40 mouse cellular contexts compared by ENCODE assay signal in the genomic region with DNA sequence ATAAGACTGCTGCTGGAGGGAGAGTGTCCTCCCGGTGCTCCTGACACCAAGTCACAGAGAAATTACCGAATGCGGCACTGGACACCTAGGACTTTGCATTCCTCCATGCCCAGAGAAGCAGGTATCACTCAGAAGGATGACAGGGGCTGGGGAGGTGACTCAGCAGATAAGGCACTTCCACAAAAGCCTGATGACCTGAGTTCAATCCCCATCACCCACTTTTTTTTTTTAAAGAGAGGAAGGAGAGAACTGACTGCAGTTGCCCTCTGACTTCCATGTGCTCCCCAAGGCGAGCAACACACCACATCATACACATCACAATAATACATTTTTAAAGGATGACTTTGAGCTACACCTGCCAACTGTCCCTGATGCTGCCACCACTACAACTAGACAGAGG. TPM values are rescaled to one million over a fixed set of nuclear protein-coding genes. Genes with fewer than 3 reads are reported as not detected.
"Had no signal": no experiment of that assay in that cellular context is flagged by ENCODE, and none has a peak within 500 bp of the region (broad histone marks: within the 10 kb centered on the region; RNA-seq: fewer than 3 reads in every experiment).

No protein-coding gene starts in this region.

- H3K9me3 ChIP-seq: embryonic facial prominence, embryonic 12.5 days; embryonic facial prominence, embryonic 13.5 days; embryonic facial prominence, embryonic 15.5 days; forebrain, embryonic 10.5 days; forebrain, embryonic 12.5 days; forebrain, embryonic 13.5 days; forebrain, embryonic 15.5 days; heart, embryonic 10.5 days had no signal

- H3K4me1 ChIP-seq: embryonic facial prominence, embryonic 12.5 days; forebrain, embryonic 12.5 days; forebrain, embryonic 13.5 days; forebrain, embryonic 15.5 days; heart, embryonic 10.5 days had no signal

- H3K36me3 ChIP-seq: embryonic facial prominence, embryonic 10.5 days; embryonic facial prominence, embryonic 12.5 days; embryonic facial prominence, embryonic 15.5 days; forebrain, embryonic 10.5 days; forebrain, embryonic 12.5 days; forebrain, embryonic 15.5 days; heart, embryonic 10.5 days had no signal

- ATAC-seq: forebrain, embryonic 13.5 days; forebrain, embryonic 14.5 days; forebrain, embryonic 15.5 days; forebrain, embryonic 16.5 days; forebrain, postnatal 0 days had no signal

- H3K27ac ChIP-seq: embryonic facial prominence, embryonic 10.5 days; embryonic facial prominence, embryonic 12.5 days; embryonic facial prominence, embryonic 13.5 days; embryonic facial prominence, embryonic 15.5 days; forebrain, embryonic 10.5 days; forebrain, embryonic 12.5 days; forebrain, embryonic 13.5 days; forebrain, embryonic 15.5 days; gastrocnemius, adult 2 months; heart, adult 2 months; heart, embryonic 10.5 days had no signal

- H3K27me3 ChIP-seq: embryonic facial prominence, embryonic 12.5 days; embryonic facial prominence, embryonic 13.5 days; embryonic facial prominence, embryonic 15.5 days; forebrain, embryonic 12.5 days; forebrain, embryonic 13.5 days; forebrain, embryonic 15.5 days had no signal

- H3K4me3 ChIP-seq: embryonic facial prominence, embryonic 10.5 days; embryonic facial prominence, embryonic 12.5 days; embryonic facial prominence, embryonic 13.5 days; embryonic facial prominence, embryonic 15.5 days; erythroblast, embryonic 14.5 days; forebrain, embryonic 10.5 days; forebrain, embryonic 12.5 days; forebrain, embryonic 13.5 days; forebrain, embryonic 15.5 days; gastrocnemius, adult 2 months; heart, adult 2 months; heart, embryonic 10.5 days had no signal

- H3K9ac ChIP-seq: embryonic facial prominence, embryonic 12.5 days; embryonic facial prominence, embryonic 13.5 days; embryonic facial prominence, embryonic 15.5 days; forebrain, embryonic 12.5 days; forebrain, embryonic 13.5 days; forebrain, embryonic 15.5 days; forebrain, postnatal 0 days had no signal

- DNase-seq: cerebellum, adult 9-10 months; cerebellum, adult 9-11 months; cerebellum, postnatal 10 days; cerebellum, postnatal 14 days; cerebellum, postnatal 25 days; cerebellum, postnatal 36 days; embryo, embryonic 11 days; forebrain, postnatal 0 days; gastrocnemius, adult 2 months; gastrocnemius, postnatal 10 days; gastrocnemius, postnatal 14 days; gastrocnemius, postnatal 25 days; gastrocnemius, postnatal 36 days; heart, adult 11 months; heart, adult 18-20 months; heart, adult 2 months had no signal

RNA-seq across cellular contexts. Expression of a gene that starts 32.7 kb away (rescaled TPM):
- total RNA-seq: common myeloid progenitor, adult 5-6 weeks; forebrain, postnatal 0 days; gastrocnemius, adult 18-20 months; gastrocnemius, adult 2 months; gastrocnemius, adult 8-10 months; gastrocnemius, postnatal 10 days; gastrocnemius, postnatal 14 days; gastrocnemius, postnatal 25 days; gastrocnemius, postnatal 36 days; gastrocnemius, postnatal 4 days; granulocyte monocyte progenitor cell, adult 5-6 weeks; heart, adult 18-20 months; heart, adult 2 months; heart, adult 8-10 months had no signal
- polyA plus RNA-seq: cortical plate, adult 2 months; embryonic facial prominence, embryonic 10.5 days; embryonic facial prominence, embryonic 11.5 days; embryonic facial prominence, embryonic 12.5 days; embryonic facial prominence, embryonic 13.5 days; embryonic facial prominence, embryonic 14.5 days; embryonic facial prominence, embryonic 15.5 days; erythroblast, embryonic 14.5 days; forebrain, embryonic 10.5 days; forebrain, embryonic 11.5 days; forebrain, embryonic 12.5 days; forebrain, embryonic 13.5 days; forebrain, embryonic 14.5 days; forebrain, embryonic 15.5 days; forebrain, embryonic 16.5 days; forebrain, postnatal 0 days; frontal cortex, adult 2 months; heart, adult 2 months; heart, embryonic 10.5 days had no signal

RNA-seq across cellular contexts. Expression of a gene that starts 44.3 kb away (rescaled TPM):
- total RNA-seq: common myeloid progenitor, adult 5-6 weeks; forebrain, postnatal 0 days; gastrocnemius, adult 18-20 months; gastrocnemius, adult 2 months; gastrocnemius, adult 8-10 months; gastrocnemius, postnatal 10 days; gastrocnemius, postnatal 14 days; gastrocnemius, postnatal 25 days; gastrocnemius, postnatal 36 days; gastrocnemius, postnatal 4 days; granulocyte monocyte progenitor cell, adult 5-6 weeks; heart, adult 18-20 months; heart, adult 2 months; heart, adult 8-10 months had no signal
- polyA plus RNA-seq: cortical plate, adult 2 months; embryonic facial prominence, embryonic 10.5 days; embryonic facial prominence, embryonic 11.5 days; embryonic facial prominence, embryonic 12.5 days; embryonic facial prominence, embryonic 13.5 days; embryonic facial prominence, embryonic 14.5 days; embryonic facial prominence, embryonic 15.5 days; erythroblast, embryonic 14.5 days; forebrain, embryonic 10.5 days; forebrain, embryonic 11.5 days; forebrain, embryonic 12.5 days; forebrain, embryonic 13.5 days; forebrain, embryonic 14.5 days; forebrain, embryonic 15.5 days; forebrain, embryonic 16.5 days; forebrain, postnatal 0 days; frontal cortex, adult 2 months; gonadal fat pad, adult 2 months; heart, embryonic 10.5 days had no signal
